Mouse (Mus musculus): Measurements from ENCODE around the gene Ercc6l2. TPM values are rescaled to one million over a fixed set of nuclear protein-coding genes. Genes with fewer than 3 reads are reported as not detected.

Ercc6l2 gene
- polyA plus RNA-seq, 1 experiment: 7.3 TPM

DNA sequence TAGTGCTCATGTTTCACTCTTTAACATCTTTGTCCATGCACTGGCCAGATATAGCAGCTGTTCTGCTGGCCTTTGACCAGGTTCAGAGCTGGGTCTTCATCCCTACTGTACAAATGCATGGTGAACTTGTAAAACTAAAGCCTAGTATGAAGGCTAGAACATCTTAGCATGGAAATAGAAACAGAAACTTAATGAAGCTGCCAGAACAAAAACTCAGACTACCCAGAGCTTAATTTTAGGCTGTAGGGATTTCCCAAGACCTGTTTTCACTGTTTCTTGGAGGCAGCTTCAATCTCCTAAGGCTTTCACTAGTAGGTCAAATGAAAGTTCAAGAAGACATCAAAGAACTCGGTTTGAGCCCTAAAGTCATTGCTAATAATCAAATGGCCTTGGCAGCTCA lies 15.1 kb upstream of the Ercc6l2 start:
- TF ChIP-seq POLR2A (IDR thresholded peaks at IDR 0.05; ENCODE audit: borderline replicate concordance, low read depth, low read length): no peak
- no peak for TF ChIP-seq CTCF (IDR thresholded peaks at IDR 0.05; ENCODE audit: low read depth, low read length)
- H3K4me3 ChIP-seq (ENCODE audit: insufficient read depth, low read length): no peak overlapping the region
- H3K27ac ChIP-seq (ENCODE audit: insufficient read depth, low read depth, low read length): no peak overlapping the region
- H3K4me1 ChIP-seq (ENCODE audit: control insufficient read depth, insufficient read depth, low read length): peaks cover 3% of the 10 kb centered on the region; the same call in 1 of the 2 replicates

DNA sequence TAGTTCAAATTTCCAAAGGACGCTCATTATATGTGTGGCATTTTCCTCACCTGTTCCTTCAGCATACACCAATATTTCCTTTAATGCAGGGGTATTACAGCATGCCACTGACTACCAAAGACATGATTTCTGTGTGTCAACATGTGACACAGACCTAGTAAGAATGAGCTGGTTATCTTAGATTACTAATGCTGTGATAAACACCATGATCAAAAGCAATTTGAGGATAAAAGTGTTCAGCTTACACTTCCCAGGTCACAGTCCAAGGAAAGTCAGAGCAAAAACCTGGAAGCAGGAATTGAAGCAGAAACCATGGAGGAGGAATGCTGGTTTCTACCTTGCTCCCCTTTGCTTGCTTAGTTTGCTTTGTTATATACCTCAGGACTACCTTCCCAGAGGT lies 13.8 kb upstream of the Ercc6l2 start:
- Histone ChIP-seq H3K4me1 (ENCODE audit: control insufficient read depth, insufficient read depth, low read length) (peaks cover 3% of the 10 kb centered on the region; the same call in 1 of the 2 replicates), H3K27ac (ENCODE audit: insufficient read depth, low read depth, low read length) (no peak overlapping the region), H3K4me3 (ENCODE audit: insufficient read depth, low read length) (no peak overlapping the region)
- TF ChIP-seq POLR2A (IDR thresholded peaks at IDR 0.05; ENCODE audit: borderline replicate concordance, low read depth, low read length): no peak
- no peak for TF ChIP-seq CTCF (IDR thresholded peaks at IDR 0.05; ENCODE audit: low read depth, low read length)

DNA sequence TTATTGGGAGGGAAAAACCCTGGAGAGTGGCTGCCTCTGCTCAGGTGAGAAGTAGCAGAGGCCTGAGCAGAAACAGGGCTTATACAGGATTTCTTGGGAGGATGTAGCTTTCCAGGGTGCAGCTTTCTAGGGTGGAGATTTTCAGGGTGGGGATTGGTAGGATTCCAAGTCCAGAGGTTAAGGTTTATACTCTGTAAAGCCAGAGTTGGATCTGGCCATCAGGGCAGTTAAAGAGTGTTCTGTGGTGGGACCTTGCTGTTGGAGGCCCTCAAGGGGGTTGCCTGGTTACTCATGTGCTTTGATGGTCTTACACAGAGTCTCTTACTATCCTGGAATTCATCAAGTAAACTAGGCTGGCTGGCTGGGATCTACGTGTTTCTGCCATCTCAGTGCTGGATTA lies 7.8 kb upstream of the Ercc6l2 start:
- TF ChIP-seq POLR2A (IDR thresholded peaks at IDR 0.05; ENCODE audit: borderline replicate concordance, low read depth, low read length) (no peak), CTCF (IDR thresholded peaks at IDR 0.05; ENCODE audit: low read depth, low read length) (no peak)
- Histone ChIP-seq H3K4me1 (ENCODE audit: control insufficient read depth, insufficient read depth, low read length) (peaks cover 8% of the 10 kb centered on the region), H3K4me3 (ENCODE audit: insufficient read depth, low read length) (no peak overlapping the region), H3K27ac (ENCODE audit: insufficient read depth, low read depth, low read length) (no peak overlapping the region)

DNA sequence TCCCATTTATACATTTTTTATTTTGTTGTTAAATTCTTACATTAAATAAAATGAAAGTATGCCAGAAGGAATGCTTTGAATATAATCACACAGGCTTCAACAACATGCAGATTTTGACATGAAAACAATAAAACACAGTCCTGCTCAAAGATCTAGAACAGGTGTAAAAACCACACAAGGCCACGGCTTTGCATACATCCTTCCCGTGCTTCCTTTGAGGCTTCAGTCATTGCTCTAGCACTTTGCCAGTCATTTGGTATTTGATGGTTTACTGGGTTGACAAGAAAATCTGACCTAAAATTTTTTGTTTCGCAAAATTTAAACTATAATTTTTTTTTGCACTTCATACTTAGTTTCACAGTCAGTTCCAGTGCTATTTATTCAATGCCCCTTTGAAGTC lies 7.1 kb upstream of the Ercc6l2 start:
- Histone ChIP-seq H3K4me1 (ENCODE audit: control insufficient read depth, insufficient read depth, low read length) (peaks cover 8% of the 10 kb centered on the region), H3K4me3 (ENCODE audit: insufficient read depth, low read length) (no peak overlapping the region), H3K27ac (ENCODE audit: insufficient read depth, low read depth, low read length) (no peak overlapping the region)
- TF ChIP-seq POLR2A (IDR thresholded peaks at IDR 0.05; ENCODE audit: borderline replicate concordance, low read depth, low read length) (no peak), CTCF (IDR thresholded peaks at IDR 0.05; ENCODE audit: low read depth, low read length) (no peak)

DNA sequence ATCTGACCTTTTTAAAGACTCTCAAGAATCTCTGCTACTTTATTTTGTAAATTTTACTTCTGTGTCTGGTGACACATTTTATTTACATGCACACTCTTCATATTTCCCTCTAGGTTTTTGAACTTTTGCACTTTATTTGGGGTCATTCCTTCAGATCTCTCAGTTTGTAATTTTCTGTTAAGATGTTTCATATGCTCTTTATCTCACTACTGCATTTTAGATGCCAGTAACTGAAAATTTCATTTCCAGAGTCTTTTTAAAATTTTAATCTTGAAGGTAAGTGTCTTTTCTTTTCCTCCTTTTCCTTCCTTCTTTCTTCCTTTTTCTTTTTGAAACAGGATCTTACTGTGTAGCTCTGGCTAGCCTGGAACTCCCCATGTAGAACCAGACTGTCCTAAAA lies 3.6 kb upstream of the Ercc6l2 start:
- peaks cover 10% of the 10 kb centered on the region for H3K4me1 ChIP-seq (ENCODE audit: control insufficient read depth, insufficient read depth, low read length)
- no peak overlapping the region for H3K4me3 ChIP-seq (ENCODE audit: insufficient read depth, low read length)
- no peak overlapping the region for H3K27ac ChIP-seq (ENCODE audit: insufficient read depth, low read depth, low read length)
- TF ChIP-seq POLR2A (IDR thresholded peaks at IDR 0.05; ENCODE audit: borderline replicate concordance, low read depth, low read length) (no peak), CTCF (IDR thresholded peaks at IDR 0.05; ENCODE audit: low read depth, low read length) (no peak)

DNA sequence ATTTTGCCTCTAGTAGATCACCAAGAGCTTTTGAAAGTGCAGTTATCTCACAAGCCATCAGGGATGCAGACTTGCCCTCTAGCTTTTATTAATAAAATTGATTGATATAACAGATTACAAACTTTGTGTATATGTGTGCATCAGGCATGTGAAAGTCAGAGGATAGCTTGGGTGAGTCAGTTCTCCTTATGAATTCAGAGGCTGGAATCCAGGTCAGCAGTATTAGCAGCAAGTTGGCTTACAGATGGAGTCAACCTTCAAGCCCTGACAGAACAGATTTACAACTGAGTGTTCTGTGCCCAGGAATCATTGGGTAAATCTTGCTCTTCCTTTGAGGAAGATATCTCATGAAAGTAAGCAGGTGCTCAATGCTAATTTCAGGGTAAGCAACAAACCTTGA lies 891 bp downstream of the Ercc6l2 start:
- no peak overlapping the region for H3K27ac ChIP-seq (ENCODE audit: insufficient read depth, low read depth, low read length)
- peak overlapping the region; percentile 75 for H3K4me3 ChIP-seq (ENCODE audit: insufficient read depth, low read length)
- peaks cover 2% of the 10 kb centered on the region for H3K4me1 ChIP-seq (ENCODE audit: control insufficient read depth, insufficient read depth, low read length)
- TF ChIP-seq POLR2A (IDR thresholded peaks at IDR 0.05; ENCODE audit: borderline replicate concordance, low read depth, low read length): no peak
- no peak for TF ChIP-seq CTCF (IDR thresholded peaks at IDR 0.05; ENCODE audit: low read depth, low read length)

DNA sequence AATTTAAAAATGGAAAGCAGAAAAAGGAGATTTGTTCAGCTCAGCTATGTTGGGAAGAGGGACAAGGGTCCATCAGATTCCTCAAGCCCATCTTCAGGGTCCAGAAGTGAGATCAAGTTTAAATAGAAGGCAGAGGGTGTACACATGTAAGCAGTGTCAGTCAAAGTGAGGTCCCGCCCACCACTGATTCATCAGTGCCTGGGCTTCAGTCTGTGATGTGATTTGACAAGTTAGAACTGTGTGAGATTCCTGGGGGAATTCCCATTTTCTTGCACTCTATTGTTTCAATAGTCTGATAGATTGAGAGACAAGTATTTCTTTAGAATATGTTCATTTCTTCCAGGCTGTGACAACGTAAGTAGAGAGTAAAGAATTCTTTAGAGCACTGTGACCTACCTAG lies 30.7 kb downstream of the Ercc6l2 start:
- Histone ChIP-seq H3K4me3 (ENCODE audit: insufficient read depth, low read length) (no peak overlapping the region), H3K27ac (ENCODE audit: insufficient read depth, low read depth, low read length) (no peak overlapping the region), H3K4me1 (ENCODE audit: control insufficient read depth, insufficient read depth, low read length) (no peaks in the 10 kb centered on the region)
- TF ChIP-seq CTCF (IDR thresholded peaks at IDR 0.05; ENCODE audit: low read depth, low read length) (no peak), POLR2A (IDR thresholded peaks at IDR 0.05; ENCODE audit: borderline replicate concordance, low read depth, low read length) (no peak)

DNA sequence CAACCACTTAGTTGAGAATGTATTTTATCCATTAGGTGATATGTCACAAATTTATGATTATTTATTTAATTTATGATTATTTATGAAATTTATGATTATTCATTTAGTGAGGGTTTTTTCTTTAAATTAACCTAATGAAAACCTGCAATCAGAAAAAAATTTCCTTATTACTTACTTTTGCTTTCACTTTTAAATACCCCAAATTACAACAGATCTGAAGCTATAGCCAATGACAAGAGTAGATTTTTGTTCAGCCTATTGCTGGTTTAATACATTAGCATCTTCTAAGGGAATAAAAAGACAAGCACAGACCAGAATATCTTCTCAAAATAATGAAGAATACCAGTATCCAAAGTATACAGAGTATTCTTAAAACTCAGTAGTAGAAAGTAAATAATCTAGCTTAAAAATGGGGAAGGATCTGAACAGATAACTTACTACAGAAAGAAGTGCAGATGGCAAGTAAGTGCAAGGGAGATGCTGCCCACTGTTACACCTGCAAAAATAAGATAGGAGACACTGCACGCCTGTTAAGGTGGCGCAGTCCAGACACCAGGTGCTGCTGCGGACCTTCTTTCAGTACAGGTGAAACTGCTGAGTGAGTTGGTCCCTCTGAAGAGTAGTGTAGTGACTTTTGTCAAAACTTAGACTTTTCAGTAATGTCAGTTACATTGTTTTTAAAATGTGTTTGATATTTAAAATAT lies 35.4 kb downstream of the Ercc6l2 start:
- no peak overlapping the region for H3K27ac ChIP-seq (ENCODE audit: insufficient read depth, low read depth, low read length)
- TF ChIP-seq CTCF (IDR thresholded peaks at IDR 0.05; ENCODE audit: low read depth, low read length): no peak
- no peak for TF ChIP-seq POLR2A (IDR thresholded peaks at IDR 0.05; ENCODE audit: borderline replicate concordance, low read depth, low read length)
- no peak overlapping the region for H3K4me3 ChIP-seq (ENCODE audit: insufficient read depth, low read length)
- no peaks in the 10 kb centered on the region for H3K4me1 ChIP-seq (ENCODE audit: control insufficient read depth, insufficient read depth, low read length)

DNA sequence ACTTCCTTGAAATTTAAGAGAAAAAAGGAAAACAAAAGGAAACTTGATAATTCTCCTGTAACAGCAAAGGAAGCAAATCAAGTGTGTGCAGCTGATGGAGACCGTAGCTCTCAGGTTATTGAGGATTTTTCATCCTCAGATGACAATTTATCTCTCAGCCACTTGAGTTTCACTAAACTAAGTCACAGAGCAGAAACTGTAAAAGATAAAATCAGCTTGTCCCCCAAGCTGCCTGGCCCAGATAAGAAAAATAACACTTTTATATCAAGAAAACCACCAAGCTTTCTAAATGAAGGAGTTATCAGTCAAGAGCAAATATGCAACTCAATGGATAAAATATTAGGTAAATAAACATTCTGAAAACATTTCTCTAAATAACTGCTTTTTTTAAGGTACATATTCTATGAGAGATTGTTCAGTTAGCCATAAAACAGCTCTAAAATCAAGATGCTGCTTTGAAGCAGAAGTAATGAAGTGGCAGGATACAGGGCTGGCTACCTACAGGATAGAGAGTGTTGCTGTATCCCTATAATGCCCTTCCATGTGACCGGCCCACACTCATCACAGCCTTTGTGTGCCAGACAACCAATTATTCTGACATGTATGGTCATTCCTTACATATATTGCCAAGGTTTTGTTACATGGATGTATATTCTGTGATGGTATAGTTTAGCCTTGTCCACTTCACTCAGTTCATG lies 57.7 kb downstream of the Ercc6l2 start:
- Histone ChIP-seq H3K4me1 (ENCODE audit: control insufficient read depth, insufficient read depth, low read length) (peaks cover 20% of the 10 kb centered on the region), H3K27ac (ENCODE audit: insufficient read depth, low read depth, low read length) (no peak overlapping the region), H3K4me3 (ENCODE audit: insufficient read depth, low read length) (no peak overlapping the region)
- TF ChIP-seq CTCF (IDR thresholded peaks at IDR 0.05; ENCODE audit: low read depth, low read length): no peak
- TF ChIP-seq POLR2A (IDR thresholded peaks at IDR 0.05; ENCODE audit: borderline replicate concordance, low read depth, low read length): no peak

DNA sequence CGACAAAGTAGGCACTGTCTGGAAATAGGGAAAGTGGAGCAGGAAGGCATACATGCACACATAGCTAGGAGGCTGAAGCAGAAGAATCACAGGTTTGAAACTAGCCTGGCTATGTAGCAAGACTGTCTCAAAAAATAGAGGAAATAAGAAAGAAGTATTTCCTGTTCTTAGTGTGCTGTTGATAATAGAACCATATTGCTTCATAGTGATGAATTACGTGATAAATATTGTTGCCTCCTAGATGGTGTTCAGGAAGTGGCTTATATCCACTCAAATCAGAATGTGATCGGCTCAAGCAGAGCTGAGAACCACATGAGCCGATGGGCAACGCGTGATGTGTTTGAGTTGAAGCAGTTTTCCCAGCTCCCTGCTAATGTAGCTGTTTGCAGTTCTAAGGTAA lies 62.1 kb downstream of the Ercc6l2 start:
- no peak overlapping the region for H3K4me3 ChIP-seq (ENCODE audit: insufficient read depth, low read length)
- H3K4me1 ChIP-seq (ENCODE audit: control insufficient read depth, insufficient read depth, low read length): peaks cover 10% of the 10 kb centered on the region
- TF ChIP-seq POLR2A (IDR thresholded peaks at IDR 0.05; ENCODE audit: borderline replicate concordance, low read depth, low read length) (no peak), CTCF (IDR thresholded peaks at IDR 0.05; ENCODE audit: low read depth, low read length) (no peak)
- H3K27ac ChIP-seq (ENCODE audit: insufficient read depth, low read depth, low read length): peak overlapping the region; percentile 50
